Mouse (Mus musculus) liver, postnatal 0 days (tissue): ENCODE measurements at regions not wholly inside any gene's neighbourhood (a gene's known extent, or its start where the extent isn't known, plus 50 kb on each side); places are given as distances from the start of the nearest gene placed in this dataset.

Experiments used
- CTCF ChIP-seq: sonication (generic); IDR thresholded peaks from 2 replicates; pipeline ENCODE4 v1.5.1; 2016; ENCODE audit warnings: antibody characterized with exemption, low read depth
- EP300 ChIP-seq: IDR thresholded peaks from 2 replicates; pipeline ENCODE4 v1.6.1; 2016; ENCODE audit warnings: antibody characterized with exemption, low read depth, mild to moderate bottlenecking

- no peak for TF ChIP-seq CTCF
- TF ChIP-seq EP300 = no peak
Measured at GRCm38 (mm10) chr13:52153030-52153429, 306.6 kb downstream of the Gadd45g start.
